Mouse (Mus musculus): Measurements from ENCODE around the gene Tpsb2.

The Tpsb2 gene

DNA sequence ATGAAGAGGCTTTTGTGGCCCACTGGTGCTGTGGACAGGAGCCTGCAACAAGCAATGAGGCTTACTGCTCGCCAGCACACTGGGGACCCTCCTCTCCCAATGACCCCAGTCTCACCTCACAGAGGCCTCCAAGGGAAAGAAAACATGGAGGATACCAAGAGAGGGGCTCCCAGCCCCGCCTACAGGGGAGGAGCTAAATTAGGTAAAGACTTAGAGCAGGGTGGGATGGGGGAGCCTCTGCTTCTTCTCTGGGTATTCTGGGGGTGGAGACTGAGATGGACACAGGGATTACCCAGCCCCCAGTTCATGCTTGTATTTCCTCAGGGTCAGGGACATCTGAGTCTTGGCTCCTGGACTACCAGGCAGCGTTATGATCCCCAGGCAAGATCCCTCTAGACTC is 48.8 kb downstream of the Tpsb2 start:
- Histone ChIP-seq H3K36me3 (ENCODE audit: control insufficient read depth, insufficient read depth, low read length, poor library complexity, severe bottlenecking) (no peaks in the 10 kb centered on the region), H3K27me3 (ENCODE audit: control insufficient read depth, insufficient read depth, low read length, poor library complexity, severe bottlenecking) (no peaks in the 10 kb centered on the region)
- DNase-seq (ENCODE audit: low read depth, low spot score): no peak

DNA sequence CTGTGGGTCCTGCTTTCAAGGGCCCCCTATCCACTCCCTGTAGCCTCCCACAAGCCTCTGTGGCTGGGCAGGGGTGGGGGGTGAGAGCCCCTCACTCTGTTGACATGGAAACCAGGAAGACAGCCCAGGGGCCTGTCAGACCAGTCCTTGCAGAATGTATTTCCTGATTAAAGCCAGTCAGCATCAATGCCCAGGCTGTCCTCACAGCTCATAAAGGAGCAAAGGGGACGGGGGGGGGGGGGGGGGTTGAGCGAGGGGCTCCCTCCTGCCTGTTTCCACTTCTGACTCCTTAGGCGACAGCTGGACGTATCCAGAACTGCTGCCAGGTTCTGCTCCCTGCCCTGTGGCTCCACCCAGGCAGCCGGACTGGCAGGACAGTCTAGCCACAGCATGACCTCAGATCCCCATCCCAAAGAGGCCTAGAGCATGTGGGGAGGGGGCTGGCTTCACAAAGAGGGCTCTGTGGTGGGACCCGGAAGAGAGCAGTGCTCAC is 49.4 kb downstream of the Tpsb2 start:
- DNase-seq (ENCODE audit: low read depth, low spot score): no peak
- Histone ChIP-seq H3K27me3 (ENCODE audit: control insufficient read depth, insufficient read depth, low read length, poor library complexity, severe bottlenecking) (no peaks in the 10 kb centered on the region), H3K36me3 (ENCODE audit: control insufficient read depth, insufficient read depth, low read length, poor library complexity, severe bottlenecking) (no peaks in the 10 kb centered on the region)

DNA sequence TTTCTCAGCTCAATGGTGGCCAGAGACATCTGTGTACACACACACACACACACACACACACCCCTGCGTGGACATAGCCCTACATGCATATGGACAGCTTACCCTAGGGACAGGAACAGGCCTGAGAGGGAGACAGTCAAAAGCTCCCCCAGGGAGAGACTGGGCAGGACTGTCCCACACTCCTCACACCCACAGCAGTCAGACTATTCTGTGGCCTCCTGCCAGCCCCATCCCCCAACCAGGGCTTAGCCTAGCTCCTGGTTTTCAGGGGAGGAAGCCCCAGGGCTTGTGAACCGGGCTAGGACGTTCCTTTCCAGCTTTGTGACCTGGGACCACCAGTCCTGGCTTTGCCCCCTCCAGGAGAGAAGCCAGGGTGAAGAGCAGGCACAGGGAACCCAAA is 50.1 kb downstream of the Tpsb2 start:
- no peaks in the 10 kb centered on the region for H3K27me3 ChIP-seq (ENCODE audit: control insufficient read depth, insufficient read depth, low read length, poor library complexity, severe bottlenecking)
- no peaks in the 10 kb centered on the region for H3K36me3 ChIP-seq (ENCODE audit: control insufficient read depth, insufficient read depth, low read length, poor library complexity, severe bottlenecking)
- DNase-seq (ENCODE audit: low read depth, low spot score): no peak

DNA sequence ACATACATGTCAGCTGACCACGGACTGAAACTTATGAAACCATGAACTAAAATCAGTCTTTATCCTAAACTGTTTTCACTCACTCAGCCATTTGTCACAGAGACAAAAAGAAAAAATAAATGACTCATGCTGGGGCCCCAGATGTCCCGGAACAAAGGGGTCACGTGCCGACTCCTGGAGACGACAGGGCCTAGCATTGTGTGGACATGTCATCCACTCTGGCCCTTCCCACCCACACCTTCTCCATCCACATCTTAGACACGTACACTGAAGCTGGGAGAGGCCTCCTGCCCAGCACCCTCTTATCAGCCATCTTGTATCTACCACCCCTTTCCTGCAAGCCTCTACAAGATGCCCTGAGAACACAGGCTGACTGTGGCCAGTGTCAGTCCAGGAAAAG is 51.9 kb downstream of the Tpsb2 start:
- no peaks in the 10 kb centered on the region for H3K36me3 ChIP-seq (ENCODE audit: control insufficient read depth, insufficient read depth, low read length, poor library complexity, severe bottlenecking)
- H3K27me3 ChIP-seq (ENCODE audit: control insufficient read depth, insufficient read depth, low read length, poor library complexity, severe bottlenecking): no peaks in the 10 kb centered on the region
- no peak for DNase-seq (ENCODE audit: low read depth, low spot score)
